Mouse (Mus musculus): ENCODE data around the gene Gm14327. TPM values are rescaled to one million over a fixed set of nuclear protein-coding genes. Genes with fewer than 3 reads are reported as not detected.
"Not testable (repeated sequence)": the region's sequence is repeated elsewhere in the genome, so short reads cannot be mapped to it uniquely, and the experiment has no call there.

The Gm14327 gene
- polyA plus RNA-seq (2012; rRNA removed) = 0.66 and 7.6 TPM in 2 replicates

DNA sequence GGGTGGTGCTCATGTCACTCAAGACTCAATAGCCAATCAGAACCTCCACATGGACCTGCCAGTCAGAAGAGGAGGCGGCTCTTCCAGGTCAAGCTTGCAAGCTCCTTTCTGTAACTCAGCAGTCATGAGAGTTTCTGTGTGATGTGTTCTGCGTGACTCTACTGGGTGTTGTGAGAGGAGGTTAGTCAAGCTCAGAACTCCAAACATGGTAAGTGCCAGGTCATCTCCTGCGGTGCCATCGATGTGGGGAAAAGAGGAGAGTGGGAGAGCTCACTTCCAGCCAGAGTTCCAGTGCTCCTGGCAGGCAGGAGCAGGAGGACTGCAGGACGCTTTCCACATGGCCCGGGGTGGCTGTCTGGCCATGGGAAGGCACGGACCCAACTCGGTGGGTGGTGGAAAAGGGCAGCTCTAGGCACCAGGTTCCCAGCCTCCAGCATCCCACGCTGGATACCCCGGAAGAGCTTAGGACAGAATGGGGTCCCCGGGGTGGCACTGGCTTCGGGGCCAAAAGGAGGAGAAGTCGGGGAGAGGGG, at the start of gene Gm14327:
Gene Gm14327 (plus strand): TSS at position 51 of the 533 bp plus-strand sequence.
- 30% methylated on average over 11 of the region's 13 CpGs for WGBS
- H3K4me1 ChIP-seq (ENCODE audit: control insufficient read depth, insufficient read depth, low read length); H3K4me3 ChIP-seq (replicated peaks; ENCODE audit: extremely low read depth, low read depth, low read length); DNase-seq: not testable (repeated sequence)

DNA sequence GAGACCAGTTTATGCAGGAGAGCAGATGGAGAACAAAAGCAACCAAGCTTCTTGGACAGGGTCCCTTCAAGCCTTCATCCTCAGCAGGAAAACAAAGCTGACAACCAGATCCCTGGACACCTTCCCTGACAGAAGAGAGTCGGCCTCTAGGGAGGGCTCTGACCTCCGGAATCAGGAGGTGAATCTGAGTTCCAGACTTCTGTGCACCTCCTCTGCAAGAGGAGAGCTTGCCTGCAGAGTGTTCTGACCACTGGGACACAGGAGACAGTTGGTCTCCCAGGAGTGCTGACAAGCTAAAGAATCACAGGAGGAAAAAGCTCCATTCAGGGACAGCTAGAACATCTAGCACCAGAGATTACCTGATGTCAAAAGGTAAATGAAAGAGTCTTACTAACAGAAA, 34.6 kb upstream of the Gm14327 start:
- not testable (repeated sequence) for H3K4me1 ChIP-seq (ENCODE audit: control insufficient read depth, insufficient read depth, low read length); H3K4me3 ChIP-seq (replicated peaks; ENCODE audit: extremely low read depth, low read depth, low read length); DNase-seq
- WGBS = 73% methylated on average over 2 of the region's 2 CpGs

DNA sequence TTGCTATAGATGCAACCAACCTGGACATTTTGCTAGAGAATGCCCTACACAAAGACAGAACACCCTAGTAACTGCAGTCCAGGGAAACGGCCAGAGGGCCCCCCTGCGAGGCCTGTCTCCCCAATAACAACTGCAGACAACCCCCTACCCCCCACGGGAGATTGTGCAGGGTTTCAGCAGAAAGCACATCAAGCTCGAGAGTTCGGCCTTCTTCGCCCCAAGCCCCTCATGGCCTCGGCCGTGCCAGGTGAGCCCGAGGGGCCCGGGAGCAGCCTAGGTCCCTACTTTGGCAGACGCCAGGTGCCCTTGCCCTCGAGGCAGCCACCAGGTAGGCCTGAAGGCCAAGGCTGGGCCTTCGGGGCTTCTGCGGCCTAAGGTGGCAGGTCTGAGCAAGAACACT, 9.2 kb upstream of the Gm14327 start:
- not testable (repeated sequence) for H3K4me3 ChIP-seq (replicated peaks; ENCODE audit: extremely low read depth, low read depth, low read length); DNase-seq; H3K4me1 ChIP-seq (ENCODE audit: control insufficient read depth, insufficient read depth, low read length)
- WGBS = 87% methylated on average over 13 of the region's 14 CpGs

DNA sequence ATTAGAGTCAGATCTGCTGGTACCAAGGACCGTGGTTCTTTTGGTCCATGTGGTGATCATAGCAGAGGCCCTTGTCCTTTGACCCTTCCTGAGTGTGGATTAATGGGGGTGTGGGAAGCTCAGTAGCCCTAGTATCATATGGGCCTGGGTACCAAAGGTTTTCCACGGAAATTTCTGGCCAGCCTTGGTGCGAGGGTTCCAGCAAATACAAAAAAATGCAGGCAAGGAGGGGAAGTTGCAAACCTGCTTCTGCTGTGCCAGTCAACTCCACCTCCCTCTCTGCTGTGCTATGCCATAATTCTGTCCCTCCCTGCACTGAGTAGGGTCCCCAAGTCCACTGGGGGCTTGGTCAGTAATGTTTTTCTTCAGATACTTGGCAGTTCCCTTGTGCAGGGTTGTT, 1.3 kb downstream of the Gm14327 start:
- 60% methylated on average over 2 of the region's 3 CpGs for WGBS
- DNase-seq; H3K4me1 ChIP-seq (ENCODE audit: control insufficient read depth, insufficient read depth, low read length); H3K4me3 ChIP-seq (replicated peaks; ENCODE audit: extremely low read depth, low read depth, low read length): not testable (repeated sequence)

DNA sequence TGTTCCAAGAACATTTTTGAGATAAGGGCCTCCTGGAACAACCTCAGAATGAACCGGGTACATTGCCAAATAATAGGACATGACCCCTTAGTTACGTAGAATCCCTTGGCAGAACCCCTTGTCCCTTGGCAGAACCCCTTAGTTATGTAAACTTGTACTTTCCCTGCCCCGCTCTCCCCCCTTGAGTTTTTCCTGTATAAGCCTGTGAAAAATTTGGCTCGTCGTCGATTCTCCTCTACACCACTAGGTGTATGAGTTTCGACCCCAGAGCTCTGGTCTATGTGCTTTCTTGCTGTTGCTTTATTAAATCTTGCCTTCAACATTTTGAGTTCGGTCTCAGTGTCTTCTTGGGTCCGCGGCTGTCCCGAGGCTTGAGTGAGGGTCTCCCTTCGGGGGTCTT, 6.4 kb downstream of the Gm14327 start:
- H3K4me3 ChIP-seq (replicated peaks; ENCODE audit: extremely low read depth, low read depth, low read length); DNase-seq; H3K4me1 ChIP-seq (ENCODE audit: control insufficient read depth, insufficient read depth, low read length): not testable (repeated sequence)
- WGBS = 67% methylated on average over 5 of the region's 12 CpGs

- H3K4me1 ChIP-seq (ENCODE audit: control insufficient read depth, insufficient read depth, low read length); DNase-seq; H3K4me3 ChIP-seq (replicated peaks; ENCODE audit: extremely low read depth, low read depth, low read length): not testable (repeated sequence)
- WGBS = 65% methylated on average over 4 of the region's 5 CpGs
Measured at GRCm38 (mm10) chr2:177925563-177926103, 28.7 kb downstream of the Gm14327 start, which contains the start of gene Zfp972. TSS of gene Zfp972 (minus strand) at chr2:177925613.

Other genes starting within 250 kb of the Gm14327 start
- gene Gm14322, start 137.8 kb upstream of the Gm14327 start, polyA plus RNA-seq (2012; rRNA removed) = 1.1 and 1.2 TPM in 2 replicates
- gene Gm14325, start 56.8 kb upstream of the Gm14327 start, polyA plus RNA-seq (2012; rRNA removed) = 6.3 and 7.5 TPM in 2 replicates
- gene Zfp972, start 28.5 kb downstream of the Gm14327 start, polyA plus RNA-seq (2012; rRNA removed) = 0.65 TPM in 1 of 2 replicates, not detected in the other
- gene Gm14326, start 60.2 kb downstream of the Gm14327 start, polyA plus RNA-seq (2012; rRNA removed) = 1.2 and 2.3 TPM in 2 replicates
- 0.71 and 1.4 TPM in 2 replicates for gene Zfp971, start 126.2 kb downstream of the Gm14327 start, polyA plus RNA-seq (2012; rRNA removed)
- gene Zfp931, start 181.4 kb downstream of the Gm14327 start, polyA plus RNA-seq (2012; rRNA removed) = 0.70 and 1.2 TPM in 2 replicates
- gene Phactr3, start 221.9 kb downstream of the Gm14327 start, polyA plus RNA-seq (2012; rRNA removed) = 0.20 and 0.38 TPM in 2 replicates